Mouse (Mus musculus) natural killer cell, adult 2 months (primary cell): ENCODE measurements around the gene Neurl1a.

Experiments
- DNase-seq, 2 experiments: peaks; one replicate each; pipeline ENCODE4 v3.0.0; 2022; ENCODE audit warnings: low spot score in 2 of 2

The Neurl1a gene

DNA sequence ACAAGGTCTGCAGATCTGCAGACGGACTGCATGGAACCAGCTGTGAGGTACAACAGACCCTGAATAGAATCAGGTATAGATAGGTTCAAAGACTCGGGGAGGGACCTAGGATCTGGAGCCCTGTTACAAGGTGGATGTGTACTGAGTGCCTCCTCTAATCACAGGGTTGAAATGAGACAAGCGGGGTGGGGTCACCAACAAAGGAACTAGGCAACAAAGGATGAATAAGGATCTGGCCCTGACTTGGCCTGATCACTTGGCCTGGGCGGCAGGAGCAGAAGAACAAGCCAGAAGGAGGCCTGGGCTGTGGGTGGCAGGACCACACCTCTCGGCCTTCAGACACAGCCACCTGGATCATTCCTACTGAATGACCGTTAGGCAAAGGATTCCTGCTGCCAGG lies 107.0 kb downstream of the Neurl1a start:
- DNase-seq, result no peak

DNA sequence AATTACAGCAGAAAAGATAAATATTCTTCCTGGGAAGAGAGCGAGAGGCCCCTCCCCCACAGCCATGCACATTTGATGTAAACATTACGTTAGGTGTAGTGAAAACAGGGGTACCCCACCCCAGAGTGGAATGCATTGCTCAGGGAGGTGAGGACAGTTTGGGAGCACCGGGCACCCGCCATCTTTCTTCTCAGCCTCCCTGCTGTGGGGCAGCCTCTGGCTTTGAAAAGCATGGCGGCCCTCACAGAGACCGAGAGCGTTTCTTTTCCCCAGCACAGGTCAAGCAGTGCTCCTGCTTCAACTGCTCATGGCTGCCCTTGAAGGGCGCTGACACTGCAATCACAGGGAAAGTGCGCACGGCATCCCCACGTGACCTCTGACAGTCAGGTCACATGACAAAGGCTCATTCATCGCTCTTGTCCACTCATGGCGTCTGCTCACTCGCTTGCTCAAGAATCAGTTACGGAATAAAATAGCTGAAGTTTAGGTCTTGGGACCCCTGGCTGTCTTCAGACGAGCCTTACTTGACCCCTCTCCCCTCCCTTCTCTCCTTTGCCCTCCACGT lies 108.3 kb downstream of the Neurl1a start:
- no peak for DNase-seq

DNA sequence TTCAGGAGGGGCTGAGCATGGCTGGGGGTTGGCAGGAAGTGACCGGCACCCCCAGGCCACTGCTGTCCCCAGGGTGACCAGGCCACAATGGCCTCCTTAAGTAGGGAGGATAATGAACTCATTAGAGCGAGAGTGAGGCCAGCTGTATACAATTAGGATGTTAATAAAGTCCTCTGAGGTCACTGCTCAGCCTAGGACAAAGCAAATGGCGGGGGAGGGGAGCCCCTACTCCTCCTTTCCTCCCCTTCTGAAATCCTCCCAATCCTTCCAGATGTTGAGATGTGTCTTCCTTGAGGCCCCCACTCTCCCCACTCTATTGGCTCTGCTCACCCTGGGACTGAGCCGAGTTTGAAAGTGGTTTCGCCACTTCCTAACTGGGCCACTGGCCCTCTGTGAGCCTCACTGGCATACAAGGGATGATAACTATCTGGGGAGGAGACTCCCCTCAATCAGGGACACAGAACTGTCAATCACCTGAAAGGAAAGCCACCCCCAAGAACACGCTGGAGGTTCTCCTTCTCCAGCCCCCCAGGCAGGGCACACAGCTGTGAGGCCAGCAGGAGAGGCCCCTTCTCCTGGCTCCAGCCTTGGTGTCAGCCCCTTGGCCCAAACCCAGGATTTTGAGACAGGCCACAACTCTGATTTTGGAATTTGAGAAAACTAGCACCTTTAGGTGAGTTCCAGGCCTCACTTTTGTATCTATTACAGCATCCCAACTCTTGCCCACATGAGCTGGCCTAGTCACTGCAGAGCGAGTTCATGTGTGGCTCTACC lies 112.9 kb downstream of the Neurl1a start:
- DNase-seq, result no peak

DNA sequence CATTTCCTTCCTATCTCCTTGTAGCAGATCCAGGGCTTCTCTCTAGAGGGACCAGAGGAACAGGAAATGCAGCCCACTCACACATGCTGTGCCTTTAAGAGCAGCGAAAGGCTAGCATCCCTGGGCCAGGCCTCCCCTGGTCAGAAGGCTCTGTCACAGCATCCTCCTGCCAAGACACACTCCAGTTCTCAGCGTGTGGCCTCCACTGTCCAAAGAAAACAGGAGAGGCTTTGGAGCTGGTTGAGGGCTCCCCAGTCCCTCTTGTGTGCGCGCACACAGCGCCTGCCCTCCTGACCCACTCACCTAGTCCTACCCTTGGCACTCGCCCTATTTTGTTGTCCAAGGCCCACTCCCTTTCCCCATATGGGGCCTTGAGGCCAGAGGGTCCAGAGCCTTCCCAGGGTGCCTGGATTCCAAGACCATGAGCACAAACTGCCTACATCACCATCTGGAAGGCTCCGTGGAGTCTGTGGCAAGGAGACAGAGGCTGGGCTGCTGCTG lies 113.9 kb downstream of the Neurl1a start:
- DNase-seq, result no peak

DNA sequence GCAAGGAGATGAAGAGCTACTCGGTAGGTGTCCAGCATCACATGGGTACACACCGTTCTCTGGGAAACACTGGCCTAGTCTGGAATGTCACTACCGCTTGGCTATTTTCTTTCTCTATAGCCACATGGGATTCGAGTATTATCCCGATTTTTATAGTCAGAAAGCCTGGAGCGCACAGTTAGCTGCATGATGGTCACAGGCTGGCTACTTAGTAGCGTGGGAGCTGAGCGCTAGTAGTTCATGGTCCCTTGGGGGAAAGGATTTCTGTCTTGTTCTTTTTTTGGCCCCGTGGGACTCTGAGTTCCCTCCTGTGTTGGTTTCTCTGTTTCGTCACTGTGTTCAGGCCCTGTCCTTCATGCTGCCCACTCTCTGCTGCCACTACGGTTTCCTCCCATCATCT lies 119.5 kb downstream of the Neurl1a start:
- DNase-seq, result no peak

DNA sequence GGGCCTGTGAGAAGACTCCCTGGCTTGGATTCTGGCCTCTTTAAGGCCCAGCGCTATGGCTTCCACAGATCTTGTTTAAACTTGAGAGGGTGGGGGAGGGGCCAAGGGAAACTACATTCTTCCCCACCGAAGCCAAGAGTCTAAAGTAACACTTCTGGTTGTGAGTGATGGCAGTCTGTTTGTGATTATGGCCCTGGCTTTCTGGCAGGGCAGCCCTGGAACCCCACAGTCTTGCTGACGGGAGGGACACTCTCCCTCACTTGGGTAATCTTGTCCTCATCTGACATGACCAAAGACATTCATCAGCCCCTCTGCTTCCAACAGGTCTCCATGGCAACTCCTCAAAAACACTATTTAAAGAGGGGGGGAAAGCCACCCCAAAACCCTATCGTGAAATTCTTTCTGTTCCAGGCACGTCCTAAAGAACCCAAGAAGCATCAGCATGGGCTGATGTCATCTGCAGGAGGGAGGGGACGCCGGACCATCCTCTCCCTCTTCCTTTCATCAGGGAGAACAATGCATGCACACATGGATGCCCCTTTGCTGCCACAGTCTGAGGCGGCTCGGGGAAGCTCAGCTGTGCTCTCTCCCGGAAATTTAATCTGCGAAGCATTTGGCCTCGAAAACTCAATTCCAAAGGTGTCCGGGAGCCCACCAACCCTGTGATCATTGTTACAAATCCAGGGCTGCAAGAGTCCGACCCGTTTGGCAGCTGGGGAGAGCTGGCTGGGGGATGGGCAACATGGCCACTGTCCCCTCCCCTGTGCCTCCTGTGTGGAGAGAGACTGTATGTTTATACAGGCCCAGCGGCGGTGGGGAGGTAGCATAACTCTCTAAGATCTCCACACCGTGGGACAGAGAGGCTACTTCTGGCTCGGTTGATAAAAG lies 122.9 kb downstream of the Neurl1a start:
- no peak for DNase-seq

DNA sequence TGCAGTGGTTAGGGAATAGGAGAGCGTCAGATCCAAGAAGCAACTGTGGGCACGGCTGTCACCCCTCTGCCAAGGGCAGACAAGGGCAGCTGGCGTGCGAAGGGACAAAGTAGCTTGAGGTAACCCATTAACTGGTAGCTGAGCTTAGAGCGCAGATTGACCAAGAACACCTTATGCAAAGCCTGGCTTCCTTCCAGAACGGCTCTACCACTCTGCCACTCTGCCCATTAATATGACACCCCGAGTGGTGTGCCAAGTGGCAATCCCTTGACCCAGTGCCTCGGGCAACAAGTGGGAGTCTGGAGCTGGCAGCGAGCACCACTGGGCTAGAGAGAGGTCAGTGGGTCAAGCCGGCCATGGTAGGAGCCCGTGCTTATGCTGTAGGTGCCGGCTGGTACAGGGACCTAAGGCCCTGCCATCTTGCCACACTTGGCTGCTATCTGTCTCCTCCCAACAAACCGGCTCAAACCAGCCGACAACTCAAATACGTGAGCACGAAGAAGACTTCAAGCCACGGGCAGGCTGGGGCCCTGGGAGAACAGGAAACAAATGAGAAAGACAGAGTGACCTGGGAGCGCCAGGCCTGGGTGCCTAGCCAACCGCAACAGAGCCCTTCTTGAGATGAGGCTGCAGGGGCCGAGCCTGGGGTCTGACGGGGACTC lies 123.7 kb downstream of the Neurl1a start:
- no peak for DNase-seq

DNA sequence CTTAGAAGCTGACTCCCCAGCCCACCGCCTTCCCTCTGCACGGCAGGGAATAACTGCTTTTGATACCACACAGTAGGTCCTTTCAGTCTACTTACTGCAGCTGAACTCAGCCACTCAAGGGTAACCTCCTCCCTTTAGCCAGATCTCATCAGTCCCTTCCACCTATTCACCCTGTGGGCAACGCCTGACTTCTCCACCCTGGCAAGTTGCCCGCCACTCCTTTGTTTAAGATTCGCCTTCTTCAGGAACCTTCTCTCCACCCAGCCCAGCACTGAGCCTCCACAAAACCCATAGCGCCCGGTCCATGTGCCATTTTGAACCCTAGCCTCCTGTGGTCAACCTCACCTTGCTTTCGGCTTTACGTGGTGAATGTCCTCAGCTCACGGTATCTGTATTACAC lies 124.5 kb downstream of the Neurl1a start:
- DNase-seq, result no peak

DNA sequence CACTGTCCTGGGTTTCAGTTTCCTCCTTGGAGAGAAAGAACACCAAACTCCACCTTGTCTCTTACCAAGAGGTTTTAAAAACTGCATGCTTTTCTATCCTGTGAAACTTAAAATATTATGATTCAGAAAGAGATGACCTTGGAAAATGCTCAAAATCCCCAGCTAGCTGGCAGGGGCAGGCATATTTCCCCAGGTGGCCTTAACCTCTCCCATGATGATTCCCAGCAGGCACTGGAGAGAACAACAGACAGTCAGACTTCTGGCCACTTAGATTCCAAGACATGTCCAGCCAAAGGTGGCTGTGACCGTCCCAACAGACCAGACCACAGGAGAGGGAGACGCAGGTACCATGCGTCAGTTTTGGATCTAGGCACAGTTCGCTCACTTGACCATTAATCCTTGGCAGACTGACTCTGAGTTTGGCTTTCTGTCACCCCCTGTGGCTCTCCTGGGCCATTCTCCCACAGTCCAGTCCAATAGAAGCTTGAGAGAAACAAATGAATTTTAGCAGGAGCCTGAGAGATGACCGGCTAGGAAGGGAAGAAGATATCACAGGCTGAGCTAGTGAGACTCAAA lies 125.6 kb downstream of the Neurl1a start:
- DNase-seq, result no peak

DNA sequence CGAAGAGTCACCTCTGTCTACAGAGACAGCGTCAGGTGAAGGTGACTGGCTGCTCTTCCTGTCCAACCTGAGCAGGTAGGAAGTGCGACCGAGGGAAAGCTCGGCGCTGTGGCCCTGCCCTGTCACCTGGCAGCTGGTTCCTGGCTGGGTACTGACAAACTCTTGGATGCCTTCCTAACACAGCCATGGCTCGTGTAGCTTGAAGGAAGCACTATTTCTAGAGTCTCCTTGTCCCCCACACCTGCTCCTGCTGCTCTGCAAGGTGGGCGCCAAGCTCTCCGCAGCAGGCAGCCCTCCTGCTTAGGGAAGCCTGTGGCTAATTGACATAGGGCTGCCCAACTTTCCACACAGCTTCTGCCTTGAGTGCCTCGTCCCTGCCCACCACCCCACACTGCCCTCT lies 126.8 kb downstream of the Neurl1a start:
- DNase-seq, result no peak

DNA sequence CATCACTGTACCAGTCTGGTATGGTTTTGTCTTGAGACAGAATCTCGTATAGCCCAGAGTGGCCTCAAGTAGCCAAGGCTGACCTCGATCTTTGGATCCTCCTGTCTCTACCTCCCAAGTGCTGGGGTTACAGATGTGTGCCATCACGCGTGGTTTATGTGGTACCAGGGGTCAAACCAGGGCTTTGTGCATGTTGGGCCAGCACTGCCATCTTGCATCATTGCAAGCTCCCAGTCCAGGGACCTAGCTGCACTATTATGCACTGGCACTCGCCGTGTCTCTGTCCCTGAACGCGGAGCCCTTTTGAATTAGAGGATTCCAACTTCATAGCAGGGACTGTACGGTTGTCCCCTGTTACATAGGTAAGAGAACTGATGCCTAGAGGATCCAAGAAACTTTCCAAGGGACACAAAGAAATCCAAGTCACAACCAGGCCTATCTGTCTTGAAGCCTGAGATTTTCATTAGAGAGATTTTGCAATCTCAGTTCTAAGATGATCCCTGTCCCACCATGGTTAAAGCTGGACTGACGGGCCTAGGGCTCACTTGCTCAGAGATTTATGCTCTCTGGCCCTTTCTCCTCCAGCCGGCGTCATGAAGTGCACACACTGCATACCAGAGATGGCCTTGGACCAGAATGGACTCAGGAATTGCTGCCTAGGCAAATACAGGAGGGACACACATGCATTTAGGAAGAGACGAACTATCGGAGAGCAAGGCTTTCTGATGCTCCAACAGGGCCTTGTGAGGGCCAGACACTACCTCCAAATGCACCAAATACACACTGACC lies 127.7 kb downstream of the Neurl1a start:
- no peak for DNase-seq

DNA sequence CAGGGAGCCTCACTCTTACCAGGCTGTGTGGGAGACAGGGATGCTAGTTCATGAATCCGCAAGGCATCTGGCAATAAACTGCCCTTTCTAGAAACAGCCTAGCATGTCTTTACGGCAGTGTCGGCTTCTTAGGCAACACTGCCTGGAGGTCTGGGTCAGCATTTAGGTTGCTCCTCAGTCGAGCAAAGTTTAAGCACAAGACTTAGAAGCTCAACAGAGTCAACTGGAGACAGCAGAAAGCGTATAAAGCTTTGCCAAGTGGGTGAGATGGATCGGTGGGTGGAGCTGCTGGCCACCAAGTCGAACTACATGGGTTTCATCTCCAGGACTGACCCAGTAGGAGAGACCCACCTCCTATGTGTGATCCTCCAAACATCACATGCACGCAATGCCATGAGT lies 128.3 kb downstream of the Neurl1a start:
- DNase-seq, result no peak
